11 mouse cellular contexts compared by ENCODE assay signal in genomic region chr4:148881001-148881669, GRCm38 (mm10).
DNase-seq lines count a peak whose midpoint lies in the region; ATAC-seq lines count a peak whose summit lies in the region.
"Had no signal": no experiment of that assay in that cellular context is flagged by ENCODE, and none has a peak within 500 bp of the region (broad histone marks: within the 10 kb centered on the region; RNA-seq: fewer than 3 reads in every experiment).

No protein-coding gene starts in this region.

- DNase-seq in heart, adult 11 months, result peak; percentile 97
- no peak for DNase-seq in heart, postnatal 25 days (ENCODE audit: low spot score)
- peak; percentile 52 to 62 for DNase-seq in cerebellum, adult 18-20 months
- DNase-seq in heart, adult 8-10 months (ENCODE audit: low spot score), result peak; percentile 67
- peak; percentile 45 for DNase-seq in lung, postnatal 10 days
- no peak for DNase-seq in urinary bladder, postnatal 25 days (ENCODE audit: low spot score)
- DNase-seq: adrenal gland, postnatal 36 days; right cerebral cortex, postnatal 14 days; thymus, postnatal 25 days had no signal

- ATAC-seq in CD4-positive, CD25-positive, alpha-beta regulatory T cell, adult 4 months, result no peak
- no peak for ATAC-seq in megakaryocyte, adult 5-6 weeks (ENCODE audit: poor library complexity, severe bottlenecking)

- intact Hi-C loops in heart, postnatal 25 days (cut with DNase I), result no loop called here

Comparison
In these comparisons a context has a peak if more than half of its experiments do, and no peak if none do; other contexts are left out.
1. DNase-seq: peak in heart, adult 11 months (single experiment), cerebellum, adult 18-20 months (2 of 2), heart, adult 8-10 months (single experiment) and lung, postnatal 10 days (single experiment); none in heart, postnatal 25 days (single experiment) and urinary bladder, postnatal 25 days (single experiment).